Mouse (Mus musculus): ENCODE data around the gene Chdh. TPM values are rescaled to one million over a fixed set of nuclear protein-coding genes. Genes with fewer than 3 reads are reported as not detected.
A peak's percentile ranks its signal among the peaks of the same experiment; 100 is the strongest.

Gene Chdh
- polyA plus RNA-seq, 1 experiment: 1.3 TPM

GRCm38 (mm10) chr14:30024387-30024786, 15.6 kb downstream of the Chdh start:
- Histone ChIP-seq H3K9ac (ENCODE audit: low read depth, poor library complexity, severe bottlenecking) (no peak overlapping the region), H3K4me3 (ENCODE audit: low read depth, low read length) (no peak overlapping the region)
- TF ChIP-seq CTCF (IDR thresholded peaks at IDR 0.05; ENCODE audit: low read depth, low read length) (no peak), POLR2A (IDR thresholded peaks at IDR 0.05; ENCODE audit: insufficient read depth, low read length) (no peak)

GRCm38 (mm10) chr14:30027378-30027777, 18.6 kb downstream of the Chdh start:
- no peak overlapping the region for H3K9ac ChIP-seq (ENCODE audit: low read depth, poor library complexity, severe bottlenecking)
- no peaks in the 10 kb centered on the region for H3K9me3 ChIP-seq (replicated peaks; ENCODE audit: control insufficient read depth, insufficient read depth, low read length, poor library complexity, severe bottlenecking)
- H3K27ac ChIP-seq (ENCODE audit: insufficient read depth, low read length): no peak overlapping the region
- TF ChIP-seq CTCF (IDR thresholded peaks at IDR 0.05; ENCODE audit: low read depth, low read length) (peak; percentile 76), EP300 (IDR thresholded peaks at IDR 0.05; ENCODE audit: insufficient read depth, low read depth, low read length) (no peak)
- H3K27me3 ChIP-seq (ENCODE audit: control insufficient read depth, insufficient read depth, low read length, poor library complexity, severe bottlenecking): no peaks in the 10 kb centered on the region
- H3K4me1 ChIP-seq (ENCODE audit: control insufficient read depth, insufficient read depth, low read length): no peaks in the 10 kb centered on the region
- H3K4me3 ChIP-seq (ENCODE audit: low read depth, low read length): no peak overlapping the region
- no peaks in the 10 kb centered on the region for H3K36me3 ChIP-seq (ENCODE audit: control insufficient read depth, insufficient read depth, low read length, poor library complexity, severe bottlenecking)

More at GRCm38 (mm10) chr14:30024387-30024786, 15.6 kb downstream of the Chdh start:
- Histone ChIP-seq H3K9me3 (replicated peaks; ENCODE audit: control insufficient read depth, insufficient read depth, low read length, poor library complexity, severe bottlenecking) (no peaks in the 10 kb centered on the region), H3K4me1 (ENCODE audit: control insufficient read depth, insufficient read depth, low read length) (no peaks in the 10 kb centered on the region), H3K36me3 (ENCODE audit: control insufficient read depth, insufficient read depth, low read length, poor library complexity, severe bottlenecking) (no peaks in the 10 kb centered on the region), H3K27ac (ENCODE audit: insufficient read depth, low read length) (no peak overlapping the region), H3K27me3 (ENCODE audit: control insufficient read depth, insufficient read depth, low read length, poor library complexity, severe bottlenecking) (no peaks in the 10 kb centered on the region)

- no peak overlapping the region for H3K9ac ChIP-seq (ENCODE audit: low read depth, poor library complexity, severe bottlenecking)
- no peaks in the 10 kb centered on the region for H3K9me3 ChIP-seq (replicated peaks; ENCODE audit: control insufficient read depth, insufficient read depth, low read length, poor library complexity, severe bottlenecking)
- no peaks in the 10 kb centered on the region for H3K27me3 ChIP-seq (ENCODE audit: control insufficient read depth, insufficient read depth, low read length, poor library complexity, severe bottlenecking)
- no peak overlapping the region for H3K4me3 ChIP-seq (ENCODE audit: low read depth, low read length)
- no peaks in the 10 kb centered on the region for H3K36me3 ChIP-seq (ENCODE audit: control insufficient read depth, insufficient read depth, low read length, poor library complexity, severe bottlenecking)
- H3K4me1 ChIP-seq (ENCODE audit: control insufficient read depth, insufficient read depth, low read length): no peaks in the 10 kb centered on the region
- TF ChIP-seq EP300 (IDR thresholded peaks at IDR 0.05; ENCODE audit: insufficient read depth, low read depth, low read length): no peak
- TF ChIP-seq CTCF (IDR thresholded peaks at IDR 0.05; ENCODE audit: low read depth, low read length): no peak
- no peak for TF ChIP-seq POLR2A (IDR thresholded peaks at IDR 0.05; ENCODE audit: insufficient read depth, low read length)
- no peak overlapping the region for H3K27ac ChIP-seq (ENCODE audit: insufficient read depth, low read length)
These were observed 24.6 kb downstream of the Chdh start for GRCm38 (mm10) chr14:30033405-30033804.

- Histone ChIP-seq H3K9ac (ENCODE audit: low read depth, poor library complexity, severe bottlenecking) (no peak overlapping the region), H3K9me3 (replicated peaks; ENCODE audit: control insufficient read depth, insufficient read depth, low read length, poor library complexity, severe bottlenecking) (no peaks in the 10 kb centered on the region), H3K4me3 (ENCODE audit: low read depth, low read length) (no peak overlapping the region), H3K4me1 (ENCODE audit: control insufficient read depth, insufficient read depth, low read length) (no peaks in the 10 kb centered on the region), H3K27me3 (ENCODE audit: control insufficient read depth, insufficient read depth, low read length, poor library complexity, severe bottlenecking) (no peaks in the 10 kb centered on the region), H3K36me3 (ENCODE audit: control insufficient read depth, insufficient read depth, low read length, poor library complexity, severe bottlenecking) (no peaks in the 10 kb centered on the region), H3K27ac (ENCODE audit: insufficient read depth, low read length) (no peak overlapping the region)
- no peak for TF ChIP-seq CTCF (IDR thresholded peaks at IDR 0.05; ENCODE audit: low read depth, low read length)
- TF ChIP-seq EP300 (IDR thresholded peaks at IDR 0.05; ENCODE audit: insufficient read depth, low read depth, low read length): no peak
- TF ChIP-seq POLR2A (IDR thresholded peaks at IDR 0.05; ENCODE audit: insufficient read depth, low read length): no peak
These were observed 29.6 kb downstream of the Chdh start for GRCm38 (mm10) chr14:30038431-30038830.

GRCm38 (mm10) chr14:30039413-30039812, 30.6 kb downstream of the Chdh start:
- H3K36me3 ChIP-seq (ENCODE audit: control insufficient read depth, insufficient read depth, low read length, poor library complexity, severe bottlenecking): no peaks in the 10 kb centered on the region
- H3K9me3 ChIP-seq (replicated peaks; ENCODE audit: control insufficient read depth, insufficient read depth, low read length, poor library complexity, severe bottlenecking): no peaks in the 10 kb centered on the region
- H3K4me1 ChIP-seq (ENCODE audit: control insufficient read depth, insufficient read depth, low read length): no peaks in the 10 kb centered on the region
- no peak overlapping the region for H3K27ac ChIP-seq (ENCODE audit: insufficient read depth, low read length)
- TF ChIP-seq EP300 (IDR thresholded peaks at IDR 0.05; ENCODE audit: insufficient read depth, low read depth, low read length): no peak
- no peak for TF ChIP-seq POLR2A (IDR thresholded peaks at IDR 0.05; ENCODE audit: insufficient read depth, low read length)
- TF ChIP-seq CTCF (IDR thresholded peaks at IDR 0.05; ENCODE audit: low read depth, low read length): no peak
- no peak overlapping the region for H3K4me3 ChIP-seq (ENCODE audit: low read depth, low read length)
- no peak overlapping the region for H3K9ac ChIP-seq (ENCODE audit: low read depth, poor library complexity, severe bottlenecking)
- H3K27me3 ChIP-seq (ENCODE audit: control insufficient read depth, insufficient read depth, low read length, poor library complexity, severe bottlenecking): no peaks in the 10 kb centered on the region

GRCm38 (mm10) chr14:30041836-30042235, 33.0 kb downstream of the Chdh start:
- Histone ChIP-seq H3K27ac (ENCODE audit: insufficient read depth, low read length) (no peak overlapping the region), H3K4me1 (ENCODE audit: control insufficient read depth, insufficient read depth, low read length) (no peaks in the 10 kb centered on the region), H3K9ac (ENCODE audit: low read depth, poor library complexity, severe bottlenecking) (no peak overlapping the region), H3K36me3 (ENCODE audit: control insufficient read depth, insufficient read depth, low read length, poor library complexity, severe bottlenecking) (no peaks in the 10 kb centered on the region), H3K9me3 (replicated peaks; ENCODE audit: control insufficient read depth, insufficient read depth, low read length, poor library complexity, severe bottlenecking) (no peaks in the 10 kb centered on the region), H3K4me3 (ENCODE audit: low read depth, low read length) (no peak overlapping the region), H3K27me3 (ENCODE audit: control insufficient read depth, insufficient read depth, low read length, poor library complexity, severe bottlenecking) (no peaks in the 10 kb centered on the region)
- TF ChIP-seq CTCF (IDR thresholded peaks at IDR 0.05; ENCODE audit: low read depth, low read length) (no peak), EP300 (IDR thresholded peaks at IDR 0.05; ENCODE audit: insufficient read depth, low read depth, low read length) (no peak), POLR2A (IDR thresholded peaks at IDR 0.05; ENCODE audit: insufficient read depth, low read length) (no peak)

All from ES-Bruce4 (cell line).